Mouse (Mus musculus) adrenal gland (tissue): ENCODE data around the gene Tbc1d2b.

ENCODE experiments used
- intact Hi-C: fragments of 180-260 bp; cut with DNase I; formaldehyde crosslinking; loops from one replicate; pipeline ENCODE4 v1.15.1; 2025

The Tbc1d2b gene

GRCm38 (mm10) chr9:90181656-90182388 lies 88.8 kb downstream of the Tbc1d2b start:
- intact Hi-C loops = no loop called here

DNA sequence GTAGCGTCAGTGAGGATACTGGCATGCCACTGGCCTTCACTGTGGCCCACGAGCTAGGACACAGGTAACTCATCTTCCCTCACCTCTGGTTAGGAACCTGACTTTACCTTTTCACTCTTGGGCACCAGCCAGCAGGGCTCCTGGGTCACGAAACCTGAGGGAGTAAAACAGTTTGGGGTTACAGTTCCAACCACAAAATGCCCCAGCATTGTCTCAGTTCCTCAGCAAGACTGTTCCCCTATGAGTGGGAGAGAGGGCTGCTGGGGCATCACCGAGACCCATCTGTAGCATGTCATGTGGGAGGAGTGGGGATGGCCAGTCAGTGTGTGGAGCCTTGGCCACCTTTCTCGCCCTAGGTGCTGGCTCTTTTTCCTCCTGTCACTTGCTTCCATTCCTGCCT lies 91.2 kb downstream of the Tbc1d2b start:
- intact Hi-C loops = no loop called here

DNA sequence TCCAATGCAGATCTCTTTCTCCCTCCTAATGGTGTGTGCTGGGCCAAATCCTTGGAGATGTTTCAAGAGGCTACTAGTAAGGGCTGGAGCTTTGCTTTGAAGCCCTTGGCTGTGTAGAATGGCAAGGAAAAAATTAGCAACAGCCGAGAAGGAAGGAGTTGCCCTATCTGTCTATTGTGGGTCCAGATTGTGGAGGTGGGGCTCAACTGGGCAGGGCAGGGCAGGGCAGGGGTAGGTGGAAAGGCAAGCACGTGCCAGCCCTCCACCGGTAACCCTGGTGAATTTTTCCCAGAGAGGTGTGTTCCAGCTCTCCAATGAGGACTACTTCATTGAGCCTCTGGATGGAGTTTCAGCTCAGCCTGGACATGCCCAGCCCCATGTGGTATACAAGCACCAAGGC lies 97.3 kb downstream of the Tbc1d2b start:
- intact Hi-C loops = no loop called here

DNA sequence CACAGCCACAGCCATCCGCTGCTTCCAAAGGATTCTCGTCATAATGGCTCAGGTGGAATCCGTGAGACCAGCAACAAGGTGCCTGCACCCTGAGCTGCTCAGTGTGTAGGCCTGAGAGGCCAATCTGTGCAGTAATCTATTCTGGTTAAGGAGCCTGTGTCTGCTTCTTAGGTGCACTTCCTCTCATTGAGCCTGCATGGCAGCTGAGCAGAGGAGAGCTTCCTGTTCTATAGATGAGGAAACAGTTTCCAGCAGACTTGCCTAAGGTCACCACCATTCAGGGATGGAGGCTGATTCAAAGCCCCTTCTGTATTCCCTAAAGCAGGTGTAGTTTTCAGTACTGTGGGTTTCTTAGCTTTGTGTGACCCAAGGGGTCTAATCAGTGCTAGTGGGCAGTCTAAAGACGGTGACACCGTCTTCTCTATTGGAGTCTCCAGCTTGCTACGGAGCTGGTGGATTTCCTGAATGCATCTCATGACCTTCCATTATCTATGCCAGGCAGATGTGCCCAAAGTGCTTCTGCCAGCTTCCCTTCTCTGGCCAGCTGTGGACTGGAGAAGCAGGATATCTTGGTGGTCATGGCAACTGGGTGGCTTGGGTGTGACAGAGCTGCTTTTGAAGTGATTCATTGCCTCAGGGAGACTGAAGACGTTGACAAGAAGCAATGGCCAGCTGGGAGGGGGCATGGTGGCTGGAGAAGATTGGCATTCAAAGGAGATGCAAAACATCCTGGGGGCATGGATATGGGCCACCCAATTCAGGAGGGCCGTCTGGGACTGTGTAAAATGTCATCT lies 97.9 kb downstream of the Tbc1d2b start:
- intact Hi-C loops = no loop called here

DNA sequence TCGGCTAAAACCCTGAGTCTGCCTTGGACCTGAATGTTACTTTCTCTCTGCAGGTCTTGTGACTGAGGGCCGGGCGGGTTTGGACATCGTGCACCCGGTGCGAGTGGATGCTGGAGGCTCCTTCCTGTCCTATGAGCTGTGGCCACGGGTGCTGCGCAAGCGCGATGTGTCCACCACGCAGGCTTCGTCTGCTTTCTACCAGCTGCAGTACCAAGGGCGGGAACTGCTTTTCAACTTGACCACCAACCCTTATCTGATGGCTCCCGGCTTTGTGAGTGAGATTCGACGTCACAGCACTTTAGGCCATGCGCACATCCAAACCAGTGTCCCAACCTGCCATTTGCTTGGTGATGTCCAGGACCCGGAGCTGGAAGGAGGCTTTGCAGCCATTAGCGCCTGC lies 99.2 kb downstream of the Tbc1d2b start:
- intact Hi-C loops = no loop called here

GRCm38 (mm10) chr9:90169965-90170364 lies 100.6 kb downstream of the Tbc1d2b start:
- intact Hi-C loops = no loop called here

DNA sequence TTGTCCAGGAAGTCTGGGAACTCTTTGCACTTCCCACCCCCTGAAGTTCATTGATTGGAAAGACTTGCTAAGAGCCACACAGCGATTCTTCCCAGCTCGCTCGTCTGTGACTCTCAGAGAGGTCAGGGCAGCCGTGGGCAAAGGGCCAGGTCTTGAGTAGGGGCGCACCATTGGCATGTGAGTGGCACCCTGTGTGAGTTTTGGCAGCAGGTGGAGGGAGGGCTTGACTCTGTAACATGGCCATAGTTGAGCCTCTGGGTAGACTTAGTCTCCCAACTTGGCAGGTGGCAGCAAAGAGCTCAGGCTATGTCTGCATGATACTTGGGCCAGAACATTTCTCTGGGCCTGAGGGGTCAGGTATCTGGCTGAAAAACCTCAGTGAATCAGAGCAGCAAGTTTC lies 104.0 kb downstream of the Tbc1d2b start:
- intact Hi-C loops = no loop called here

- intact Hi-C loops = no loop called here
Observed at GRCm38 (mm10) chr9:90165590-90165989, 105.0 kb downstream of the Tbc1d2b start.

- intact Hi-C loops = no loop called here
Observed at GRCm38 (mm10) chr9:90164670-90165453, 105.7 kb downstream of the Tbc1d2b start.

DNA sequence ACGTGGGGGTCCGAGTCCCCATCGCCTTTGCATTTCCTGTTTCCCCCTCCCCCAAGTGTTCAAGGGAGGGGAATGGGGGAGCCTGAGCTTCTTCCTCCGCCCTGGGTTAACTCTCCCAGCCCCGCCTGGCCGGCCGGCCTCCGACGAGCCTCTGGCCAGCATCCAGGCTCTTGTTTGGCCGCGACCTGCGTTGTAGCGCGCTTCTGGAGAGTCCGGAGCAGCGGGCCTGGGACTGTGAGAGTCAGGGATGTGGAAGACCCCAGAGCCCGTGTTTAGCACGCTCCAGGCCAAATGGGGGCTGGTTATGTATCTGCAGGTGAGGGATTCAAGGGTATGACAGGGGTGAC lies 106.9 kb downstream of the Tbc1d2b start:
- intact Hi-C loops = no loop called here

DNA sequence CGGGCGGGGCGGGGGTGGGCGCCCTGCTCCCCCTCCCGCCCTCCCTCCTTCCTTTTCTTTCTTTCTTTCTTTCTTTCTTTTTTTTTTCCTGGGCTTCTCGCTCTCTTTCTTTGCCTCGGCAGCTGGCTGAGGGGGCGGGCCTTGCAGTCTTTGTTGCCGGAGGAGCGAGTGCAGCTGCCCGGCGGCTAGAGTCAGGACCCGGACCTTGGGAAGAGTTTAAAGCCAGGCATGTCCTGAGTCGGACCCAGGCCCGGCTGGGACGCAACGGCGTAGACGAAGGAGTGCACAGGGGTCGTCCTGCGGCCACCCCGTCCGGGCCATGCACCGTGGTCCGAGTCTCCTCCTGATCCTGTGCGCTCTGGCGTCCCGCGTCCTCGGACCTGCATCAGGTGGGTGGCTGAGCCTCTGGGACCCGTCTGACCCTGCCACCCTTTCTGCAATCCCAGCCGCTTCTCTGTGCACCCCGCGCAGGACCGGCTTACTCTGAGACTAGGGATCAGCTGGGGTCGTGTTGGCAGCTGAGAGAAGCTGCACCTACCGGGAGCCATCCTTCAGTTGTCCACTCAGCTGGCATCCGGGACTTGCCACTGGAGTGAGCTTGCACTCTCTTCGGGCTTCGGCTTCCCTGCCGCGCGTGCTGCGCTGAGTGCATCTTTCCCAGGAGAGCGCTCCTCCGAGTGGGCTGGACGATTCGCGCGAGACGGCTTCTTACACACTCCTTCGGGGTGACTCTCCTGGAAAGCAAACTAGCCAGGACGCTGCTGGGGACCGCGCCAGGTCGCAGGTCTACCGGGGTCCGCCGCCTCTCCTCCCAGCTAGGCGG lies 107.5 kb downstream of the Tbc1d2b start, which contains the start of gene Adamts7:
Gene Adamts7, plus strand, starts transcription at position 144 of the 823 bp plus-strand sequence.
- intact Hi-C loops = no loop called here

DNA sequence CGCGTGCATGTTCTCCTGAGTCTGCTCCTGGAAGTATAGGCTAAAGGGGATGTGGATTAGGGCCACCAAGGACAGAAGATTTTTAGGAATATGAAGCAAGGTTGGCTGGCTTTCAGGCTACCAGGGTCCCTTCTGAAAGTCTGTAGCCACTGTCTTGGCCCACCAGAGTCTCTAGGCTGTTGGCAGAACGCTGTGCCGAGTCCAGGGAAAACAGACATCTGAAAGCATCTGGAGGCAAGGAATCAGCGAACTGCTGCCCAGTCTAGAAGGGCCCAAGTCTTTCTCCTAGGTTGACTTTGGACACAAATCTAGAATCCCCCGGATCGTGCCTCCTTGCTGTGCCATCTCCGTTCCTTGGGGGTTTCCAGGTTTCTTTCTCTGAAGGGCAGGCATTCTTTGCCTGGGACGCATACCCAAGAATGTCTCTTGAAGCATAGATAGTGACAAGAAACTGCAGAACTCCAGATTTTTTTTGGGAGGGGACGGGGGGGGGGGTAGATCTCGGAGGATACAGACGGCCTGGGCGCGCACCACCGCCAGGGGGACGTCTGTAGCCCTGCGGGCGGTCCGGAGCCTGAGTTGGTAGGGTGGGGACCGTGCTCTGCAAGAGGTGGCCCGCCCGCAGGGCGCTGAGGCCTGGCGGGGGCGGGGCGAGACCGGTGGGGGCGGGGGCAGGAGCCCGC lies 108.2 kb downstream of the Tbc1d2b start:
- intact Hi-C loops = no loop called here
